Mouse (Mus musculus) brain, embryonic 14.5 days (tissue): ENCODE results near the gene Med8.

ENCODE experiments used
- CTCF ChIP-seq: fragments of 200-500 bp; IDR thresholded peaks from 2 replicates; pipeline ENCODE4 v1.5.1; 2012; ENCODE audit warnings: inconsistent platforms, mild to moderate bottlenecking, moderate library complexity, borderline replicate concordance; ENCODE audit not compliant: insufficient read depth, insufficient read length; ENCODE audit errors: extremely low read depth
- POLR2A ChIP-seq: fragments of 200-500 bp; IDR thresholded peaks from 2 replicates; pipeline ENCODE4 v1.6.1; 2012; ENCODE audit warnings: mild to moderate bottlenecking, inconsistent platforms, borderline replicate concordance; ENCODE audit not compliant: poor library complexity, insufficient read depth, insufficient read length, severe bottlenecking; ENCODE audit errors: extremely low read depth

DNA sequence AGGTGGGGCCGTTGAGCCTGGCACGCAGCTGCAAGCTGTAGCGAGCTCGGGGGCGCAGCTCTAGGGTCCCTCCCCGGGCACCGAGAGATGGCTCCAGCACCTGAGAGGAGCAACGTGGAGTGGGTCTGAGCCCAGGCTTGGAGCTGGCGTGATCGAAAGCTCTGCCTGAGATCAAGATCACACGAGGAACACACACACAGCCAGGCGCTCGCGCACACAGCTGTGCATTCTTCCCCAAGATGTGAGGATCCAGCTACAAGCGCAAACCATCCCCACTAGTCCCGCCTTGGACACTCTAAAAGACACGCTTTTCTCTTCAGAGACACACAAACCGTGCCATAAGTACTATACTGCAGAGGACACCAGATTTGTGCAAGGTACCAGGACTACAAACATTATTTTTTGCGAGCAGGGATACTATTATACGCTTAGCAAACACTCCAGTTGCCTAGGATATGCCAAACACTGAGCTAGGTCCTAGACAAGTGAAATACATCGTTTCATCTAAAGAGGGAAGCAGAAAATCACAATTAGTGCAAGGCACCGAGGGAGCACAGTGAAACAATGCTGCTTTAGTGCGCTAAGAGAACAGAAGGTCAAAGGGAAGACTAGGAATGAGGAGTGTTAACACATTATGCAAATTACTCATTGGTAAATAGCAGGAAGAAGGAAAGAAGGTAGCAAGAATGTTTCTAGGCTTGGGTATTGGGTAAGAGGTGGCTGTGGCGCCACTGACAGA, 37.4 kb downstream of the Med8 start:
- TF ChIP-seq CTCF: no peak
- no peak for TF ChIP-seq POLR2A
